Mouse (Mus musculus): Measurements from ENCODE around the gene Gramd2. TPM values are rescaled to one million over a fixed set of nuclear protein-coding genes. Genes with fewer than 3 reads are reported as not detected.

Gramd2 gene
- total and polyA plus RNA-seq, 2 experiments from 2014 or later = 5.3 to 5.7 TPM

GRCm38 (mm10) chr9:59661298-59661975 lies 18.5 kb upstream of the Gramd2 start:
- ATAC-seq = no peak
- Histone ChIP-seq H3K27me3 (ENCODE audit: insufficient read depth, low read length) (no peaks in the 10 kb centered on the region), H3K9ac (no peak overlapping the region), H3K4me2 (ENCODE audit: low read depth) (no peak overlapping the region), H3K9me3 (ENCODE audit: low read length) (no peaks in the 10 kb centered on the region), H3K4me1 (ENCODE audit: insufficient read depth) (peaks cover 32% of the 10 kb centered on the region), H3K4me3 (ENCODE audit: low read depth, low read length) (no peak overlapping the region), H3K36me3 (ENCODE audit: insufficient read depth) (peaks cover 26% of the 10 kb centered on the region), H3K27ac (ENCODE audit: low read depth, low read length) (0 out of 2 replicates have a peak overlapping the region, but pooled peaks have one; percentile 15)
- 61% methylated on average over 6 of the region's 6 CpGs for WGBS
- DNase-seq = no peak
- no peak for TF ChIP-seq CTCF (IDR thresholded peaks at IDR 0.05; ENCODE audit: low read depth)

GRCm38 (mm10) chr9:59663226-59663625 lies 16.7 kb upstream of the Gramd2 start:
- Histone ChIP-seq H3K4me2 (ENCODE audit: low read depth) (no peak overlapping the region), H3K27me3 (ENCODE audit: insufficient read depth, low read length) (no peaks in the 10 kb centered on the region), H3K9ac (no peak overlapping the region), H3K27ac (ENCODE audit: low read depth, low read length) (no peak overlapping the region), H3K4me3 (ENCODE audit: low read depth, low read length) (no peak overlapping the region), H3K4me1 (ENCODE audit: insufficient read depth) (peaks cover 28% of the 10 kb centered on the region), H3K9me3 (ENCODE audit: low read length) (no peaks in the 10 kb centered on the region), H3K36me3 (ENCODE audit: insufficient read depth) (peaks cover 44% of the 10 kb centered on the region)
- 78% methylated on average over 7 of the region's 7 CpGs for WGBS
- DNase-seq (no peak), ATAC-seq (no peak)
- no peak for TF ChIP-seq CTCF (IDR thresholded peaks at IDR 0.05; ENCODE audit: low read depth)

- Histone ChIP-seq H3K27me3 (ENCODE audit: insufficient read depth, low read length) (no peaks in the 10 kb centered on the region), H3K36me3 (ENCODE audit: insufficient read depth) (peaks cover 51% of the 10 kb centered on the region), H3K9me3 (ENCODE audit: low read length) (no peaks in the 10 kb centered on the region), H3K4me2 (ENCODE audit: low read depth) (no peak overlapping the region), H3K27ac (ENCODE audit: low read depth, low read length) (no peak overlapping the region), H3K9ac (no peak overlapping the region), H3K4me1 (ENCODE audit: insufficient read depth) (peaks cover 23% of the 10 kb centered on the region), H3K4me3 (ENCODE audit: low read depth, low read length) (no peak overlapping the region)
- no peak for TF ChIP-seq CTCF (IDR thresholded peaks at IDR 0.05; ENCODE audit: low read depth)
- ATAC-seq (no peak), DNase-seq (no peak)
- 63% methylated on average over 3 of the region's 3 CpGs for WGBS
Measured at GRCm38 (mm10) chr9:59663957-59664356, 16.0 kb upstream of the Gramd2 start.

GRCm38 (mm10) chr9:59664664-59665256 lies 15.2 kb upstream of the Gramd2 start:
- Histone ChIP-seq H3K4me2 (ENCODE audit: low read depth) (no peak overlapping the region), H3K4me3 (ENCODE audit: low read depth, low read length) (no peak overlapping the region), H3K36me3 (ENCODE audit: insufficient read depth) (peaks cover 58% of the 10 kb centered on the region), H3K4me1 (ENCODE audit: insufficient read depth) (peaks cover 15% of the 10 kb centered on the region), H3K27me3 (ENCODE audit: insufficient read depth, low read length) (no peaks in the 10 kb centered on the region), H3K9ac (no peak overlapping the region), H3K27ac (ENCODE audit: low read depth, low read length) (no peak overlapping the region), H3K9me3 (ENCODE audit: low read length) (no peaks in the 10 kb centered on the region)
- 35% methylated on average over 4 of the region's 4 CpGs for WGBS
- no peak for TF ChIP-seq CTCF (IDR thresholded peaks at IDR 0.05; ENCODE audit: low read depth)
- DNase-seq = no peak
- peak; percentile 21; the same call in 1 of the 2 replicates for ATAC-seq

GRCm38 (mm10) chr9:59666016-59666415 lies 13.9 kb upstream of the Gramd2 start:
- Histone ChIP-seq H3K4me2 (ENCODE audit: low read depth) (no peak overlapping the region), H3K9me3 (ENCODE audit: low read length) (no peaks in the 10 kb centered on the region), H3K27me3 (ENCODE audit: insufficient read depth, low read length) (no peaks in the 10 kb centered on the region), H3K27ac (ENCODE audit: low read depth, low read length) (no peak overlapping the region), H3K36me3 (ENCODE audit: insufficient read depth) (peaks cover 70% of the 10 kb centered on the region), H3K4me1 (ENCODE audit: insufficient read depth) (peaks cover 6% of the 10 kb centered on the region), H3K9ac (no peak overlapping the region), H3K4me3 (ENCODE audit: low read depth, low read length) (no peak overlapping the region)
- no peak for ATAC-seq
- TF ChIP-seq CTCF (IDR thresholded peaks at IDR 0.05; ENCODE audit: low read depth) = no peak
- 91% methylated on average over 8 of the region's 8 CpGs for WGBS
- no peak for DNase-seq

GRCm38 (mm10) chr9:59666813-59667212 lies 13.1 kb upstream of the Gramd2 start:
- DNase-seq = no peak
- no peak for ATAC-seq
- TF ChIP-seq CTCF (IDR thresholded peaks at IDR 0.05; ENCODE audit: low read depth) = no peak
- no peak overlapping the region for H3K4me3 ChIP-seq (ENCODE audit: low read depth, low read length)
- H3K4me2 ChIP-seq (ENCODE audit: low read depth) = no peak overlapping the region
- H3K4me1 ChIP-seq (ENCODE audit: insufficient read depth) = no peaks in the 10 kb centered on the region
- H3K9ac ChIP-seq = no peak overlapping the region
- peaks cover 78% of the 10 kb centered on the region for H3K36me3 ChIP-seq (ENCODE audit: insufficient read depth)
- no peaks in the 10 kb centered on the region for H3K27me3 ChIP-seq (ENCODE audit: insufficient read depth, low read length)
- WGBS = 83% methylated on average over 1 of the region's 1 CpGs
- no peaks in the 10 kb centered on the region for H3K9me3 ChIP-seq (ENCODE audit: low read length)
- H3K27ac ChIP-seq (ENCODE audit: low read depth, low read length) = no peak overlapping the region

- peak; percentile 69 for ATAC-seq
- 0 out of 2 replicates have a peak overlapping the region, but pooled peaks have one; percentile 40 for H3K27ac ChIP-seq (ENCODE audit: low read depth, low read length)
- no peaks in the 10 kb centered on the region for H3K4me1 ChIP-seq (ENCODE audit: insufficient read depth)
- H3K9ac ChIP-seq = no peak overlapping the region
- H3K9me3 ChIP-seq (ENCODE audit: low read length) = no peaks in the 10 kb centered on the region
- no peaks in the 10 kb centered on the region for H3K27me3 ChIP-seq (ENCODE audit: insufficient read depth, low read length)
- no peak overlapping the region for H3K4me2 ChIP-seq (ENCODE audit: low read depth)
- DNase-seq = peak; percentile 32
- peaks cover 82% of the 10 kb centered on the region for H3K36me3 ChIP-seq (ENCODE audit: insufficient read depth)
- TF ChIP-seq CTCF (IDR thresholded peaks at IDR 0.05; ENCODE audit: low read depth) = no peak
- WGBS = 58% methylated on average over 4 of the region's 4 CpGs
- no peak overlapping the region for H3K4me3 ChIP-seq (ENCODE audit: low read depth, low read length)
Measured at GRCm38 (mm10) chr9:59667250-59667649, 12.7 kb upstream of the Gramd2 start.
